Mouse (Mus musculus) testis, adult 2 months (tissue): Measurements from ENCODE around the gene Mapre3.

ENCODE experiments used
- CTCF ChIP-seq: fragments of 200-500 bp; IDR thresholded peaks from 2 replicates; pipeline ENCODE4 v1.5.1; 2012; ENCODE audit warnings: low read depth, mild to moderate bottlenecking, inconsistent platforms, low read length, moderate library complexity; ENCODE audit not compliant: control insufficient read depth, insufficient read depth, insufficient replicate concordance
- POLR2A ChIP-seq: fragments of 200-500 bp; IDR thresholded peaks from 2 replicates; pipeline ENCODE4 v1.6.1; 2012; ENCODE audit warnings: low read depth, mild to moderate bottlenecking, inconsistent platforms, low read length, moderate library complexity; ENCODE audit not compliant: control insufficient read depth

DNA sequence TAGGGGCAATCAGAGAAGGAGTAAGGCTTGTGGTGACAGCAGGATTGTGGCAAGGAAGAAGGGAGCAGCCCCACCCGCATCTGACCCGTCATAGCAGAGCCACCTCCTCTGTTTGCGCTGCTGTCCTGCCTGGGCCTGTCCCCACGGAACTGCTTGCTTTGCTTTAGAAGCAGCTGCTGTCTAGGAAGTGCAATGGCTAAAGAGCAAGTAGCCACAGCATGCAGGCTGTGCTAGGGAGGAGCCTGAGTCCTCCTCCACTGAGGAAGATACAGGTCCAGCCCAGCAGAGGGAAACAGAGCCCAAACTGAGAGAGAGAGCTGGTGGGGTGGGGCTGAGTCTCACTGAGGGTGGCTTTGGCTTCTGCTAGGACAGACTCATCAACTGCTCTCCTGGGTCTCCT, 49.4 kb downstream of the Mapre3 start:
- TF ChIP-seq POLR2A (no peak), CTCF (no peak)
